Mouse (Mus musculus) heart, postnatal 4 days (tissue): Measurements from ENCODE around the gene Lrrk1. TPM values are rescaled to one million over a fixed set of nuclear protein-coding genes. Genes with fewer than 3 reads are reported as not detected.
A peak's percentile ranks its signal among the peaks of the same experiment; 100 is the strongest.
"Not testable (repeated sequence)": the region's sequence is repeated elsewhere in the genome, so short reads cannot be mapped to it uniquely, and the experiment has no call there.

ENCODE experiments used
- DNase-seq: peaks from one replicate; pipeline ENCODE4 v3.0.0; 2021
- total RNA-seq, 2 experiments: library from RNA; stranded (reverse); gene quantifications; 2 replicates each; pipeline ENCODE4 v1.2.3; 2021

The Lrrk1 gene
- total RNA-seq, 2 experiments from 2014 or later, result 11.9 to 14.0 TPM

- no peak for DNase-seq
Measured at GRCm38 (mm10) chr7:66222621-66223091, 165.5 kb downstream of the Lrrk1 start.

DNA sequence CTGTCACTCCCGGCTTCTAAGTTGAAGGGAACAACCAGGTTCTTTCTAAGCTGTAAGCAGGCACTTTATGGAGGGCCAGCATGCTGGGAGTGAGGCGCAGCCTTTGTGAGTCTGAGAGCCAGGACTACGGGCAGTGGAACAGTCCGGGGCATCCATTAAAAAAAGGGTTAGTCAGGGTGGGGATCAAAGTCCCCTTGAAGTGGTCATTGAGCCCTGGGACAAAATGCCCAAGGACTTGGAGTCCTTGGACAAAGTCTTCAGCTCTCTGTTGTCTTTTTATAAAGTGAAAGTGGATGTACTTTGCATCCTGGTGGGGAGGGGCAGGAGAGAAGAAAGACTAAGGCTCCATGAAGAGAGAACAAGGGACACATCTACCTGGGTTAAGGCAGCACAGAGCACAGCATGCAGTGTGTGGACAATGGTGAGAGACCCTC is 168.3 kb downstream of the Lrrk1 start:
- no peak for DNase-seq

- DNase-seq, result no peak
Measured at GRCm38 (mm10) chr7:66219028-66219793, 168.9 kb downstream of the Lrrk1 start.

DNA sequence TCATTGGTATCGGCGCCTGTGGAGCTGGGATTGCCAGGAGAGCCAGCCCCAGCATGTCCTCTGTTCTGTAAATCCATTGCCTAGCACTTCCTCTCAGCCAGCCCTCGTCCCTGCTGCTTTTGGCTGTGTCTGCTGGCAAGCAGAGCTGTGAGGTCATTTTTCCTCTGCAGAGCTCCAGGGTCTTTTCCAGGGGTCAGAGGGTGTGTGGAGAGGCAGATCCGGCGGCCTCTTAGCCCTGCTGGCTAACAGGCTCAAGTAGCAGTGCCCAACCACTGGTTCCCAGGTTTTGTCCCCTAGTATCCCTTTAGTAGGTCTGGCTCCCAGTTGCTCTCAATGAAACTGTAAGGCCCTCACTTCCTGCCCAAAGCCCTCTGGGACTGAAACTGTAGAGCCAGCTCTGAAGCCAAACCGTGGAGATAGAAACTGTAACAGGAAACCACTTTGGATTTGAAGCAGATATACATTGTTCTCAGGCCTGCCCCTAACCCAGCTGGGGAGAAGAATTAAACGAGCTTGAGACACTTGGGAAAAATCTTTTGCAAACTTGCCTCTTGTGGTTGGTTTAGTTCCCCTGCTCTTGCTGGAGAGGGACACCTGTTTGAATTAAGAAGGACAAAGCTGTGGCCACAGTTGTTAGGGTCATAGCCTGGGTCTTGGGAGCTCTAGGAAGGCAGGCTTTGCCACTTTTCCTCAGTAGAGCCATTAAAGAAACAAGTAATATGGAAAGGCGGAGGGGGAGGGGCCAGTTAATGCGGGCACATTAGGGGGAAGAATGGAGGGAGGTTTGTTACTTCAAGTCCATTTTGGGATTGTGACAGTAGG is 169.7 kb downstream of the Lrrk1 start:
- DNase-seq, result peak; percentile 80

- peak; percentile 46 for DNase-seq
Measured at GRCm38 (mm10) chr7:66217531-66218094, 170.5 kb downstream of the Lrrk1 start.

GRCm38 (mm10) chr7:66217011-66217410 is 171.1 kb downstream of the Lrrk1 start:
- DNase-seq, result no peak

DNA sequence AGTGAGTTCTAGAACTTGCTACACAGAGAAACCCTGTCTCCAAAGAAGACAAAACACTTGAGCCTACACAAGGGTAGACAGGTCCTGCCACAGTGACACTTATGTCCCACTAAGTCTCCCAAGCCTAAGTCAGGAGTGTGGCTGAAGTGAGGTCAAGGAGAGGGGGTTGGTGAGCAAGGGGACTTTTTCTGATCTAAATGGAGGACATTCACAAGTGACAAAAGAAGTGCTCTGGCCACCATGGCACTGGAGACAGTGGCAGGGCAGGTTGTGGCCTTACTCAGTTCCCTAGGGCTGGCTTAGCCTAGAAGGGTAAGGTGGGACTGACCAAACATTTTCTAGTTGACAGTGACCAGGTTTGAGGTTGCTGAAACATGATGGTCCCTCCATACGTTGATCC is 172.2 kb downstream of the Lrrk1 start:
- DNase-seq, result no peak

DNA sequence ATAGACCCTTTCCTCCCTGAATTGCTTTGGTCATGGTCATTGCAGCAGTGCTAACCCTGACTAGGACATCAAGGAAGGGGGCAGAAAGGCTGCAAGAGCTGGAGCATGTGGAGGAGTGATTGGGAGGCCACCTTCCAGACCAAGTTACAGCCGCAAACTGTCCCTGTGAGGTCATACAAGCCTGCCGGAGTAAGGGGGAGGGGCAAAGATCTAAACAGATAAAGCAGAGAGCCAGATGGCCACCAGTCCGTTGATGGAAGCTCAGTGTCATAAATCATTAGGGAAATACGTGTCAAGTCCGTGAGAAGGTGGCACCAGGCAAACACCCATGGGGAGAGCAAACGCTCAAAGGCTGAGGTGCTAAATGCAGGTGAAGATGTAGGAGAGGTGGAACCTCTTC is 173.7 kb downstream of the Lrrk1 start:
- no peak for DNase-seq

DNA sequence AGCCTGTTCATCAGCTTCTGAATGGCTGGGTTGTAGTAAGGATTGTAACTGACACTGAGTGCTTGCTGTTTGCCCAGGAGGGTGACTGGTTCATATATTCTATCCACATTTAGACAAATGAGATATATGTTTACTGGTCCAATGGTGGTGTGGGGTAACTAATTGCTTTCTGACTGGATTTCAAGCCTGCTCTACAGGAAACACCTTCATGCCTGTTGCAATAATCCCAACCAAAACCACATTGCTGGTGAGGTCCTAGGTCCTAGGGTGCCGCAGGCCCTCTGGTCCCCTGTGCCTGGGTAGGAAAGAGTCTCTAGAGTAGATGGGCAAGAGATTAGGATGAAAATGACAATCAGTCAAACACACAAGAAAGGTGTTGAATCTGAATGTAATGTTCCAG is 175.3 kb downstream of the Lrrk1 start:
- no peak for DNase-seq

- DNase-seq, result no peak
Measured at GRCm38 (mm10) chr7:66209920-66210319, 178.2 kb downstream of the Lrrk1 start.

DNA sequence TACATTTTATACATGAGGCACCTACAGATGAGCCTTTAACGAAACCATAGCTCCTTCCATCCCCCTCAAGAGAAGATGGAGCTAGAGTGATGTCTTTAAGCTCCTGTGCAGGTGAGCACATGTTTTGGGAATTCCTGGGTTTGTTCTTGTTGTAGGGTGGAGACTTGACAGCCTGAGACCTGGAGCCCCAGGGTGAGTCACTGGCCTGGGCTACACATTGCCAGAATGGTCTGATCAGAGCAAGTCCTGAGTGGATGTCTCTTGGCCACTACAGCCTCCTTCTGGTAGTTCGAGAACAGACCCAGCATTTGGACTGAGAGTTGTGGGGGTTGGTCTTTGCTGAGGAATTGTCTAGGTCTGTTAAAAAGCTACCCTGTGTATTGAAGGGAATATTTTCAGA is 186.5 kb downstream of the Lrrk1 start:
- no peak for DNase-seq

DNA sequence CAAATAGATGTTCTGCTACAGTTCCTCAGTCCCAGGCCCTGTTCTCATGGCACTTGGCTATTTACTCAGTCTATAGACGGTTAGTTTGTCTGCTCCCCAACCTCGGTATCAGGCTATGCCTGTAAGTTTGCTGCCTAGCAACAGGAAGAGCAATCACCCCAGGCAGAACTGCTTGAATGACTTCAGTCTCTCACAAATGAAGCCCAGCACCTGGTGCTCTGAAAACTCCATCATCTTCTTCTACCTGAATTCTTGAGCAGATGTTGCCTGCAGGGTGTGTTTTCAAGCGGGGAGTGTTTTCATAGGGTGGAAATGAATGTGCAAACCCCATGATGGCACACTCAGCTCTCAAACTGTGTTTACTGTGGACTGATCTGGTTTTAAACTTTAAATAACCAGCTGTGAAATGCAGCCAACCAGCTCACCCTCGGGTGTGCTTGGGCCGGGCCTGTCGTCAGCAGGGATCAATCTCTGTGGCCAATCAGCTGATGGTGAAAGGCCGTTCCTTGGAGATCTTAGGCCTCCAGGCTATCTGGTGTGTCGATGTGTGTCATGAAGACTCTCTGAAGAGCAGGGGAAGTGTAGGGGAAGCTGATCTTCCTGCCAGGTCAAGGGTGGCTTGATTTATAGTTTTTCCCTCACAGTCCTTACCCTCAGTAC is 187.2 kb downstream of the Lrrk1 start:
- DNase-seq, result no peak

- no peak for DNase-seq
Measured at GRCm38 (mm10) chr7:66200383-66200782, 187.8 kb downstream of the Lrrk1 start.

GRCm38 (mm10) chr7:66199391-66199831 is 188.7 kb downstream of the Lrrk1 start:
- DNase-seq, result peak; percentile 49

DNA sequence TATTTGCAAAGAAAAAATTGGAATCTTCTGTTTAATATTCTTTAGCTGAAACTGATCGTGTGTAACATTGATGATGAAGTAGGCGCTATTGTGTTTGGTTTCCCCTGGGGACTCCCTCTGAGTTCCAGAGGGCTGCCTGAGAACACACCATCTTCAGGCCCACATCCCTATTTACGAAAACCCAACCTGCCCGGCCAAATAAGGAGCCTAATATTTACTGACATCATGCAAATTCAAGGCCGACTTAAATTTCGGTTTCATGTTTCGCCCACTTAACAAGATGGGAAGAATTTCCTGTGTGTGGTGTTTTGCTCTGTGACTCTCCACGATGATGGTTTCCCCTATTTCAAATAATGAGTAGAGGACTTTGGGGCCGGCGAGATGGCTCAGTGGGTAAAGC is 189.7 kb downstream of the Lrrk1 start:
- no peak for DNase-seq

- DNase-seq, result peak; percentile 75
Measured at GRCm38 (mm10) chr7:66196609-66197445, 191.3 kb downstream of the Lrrk1 start.

DNA sequence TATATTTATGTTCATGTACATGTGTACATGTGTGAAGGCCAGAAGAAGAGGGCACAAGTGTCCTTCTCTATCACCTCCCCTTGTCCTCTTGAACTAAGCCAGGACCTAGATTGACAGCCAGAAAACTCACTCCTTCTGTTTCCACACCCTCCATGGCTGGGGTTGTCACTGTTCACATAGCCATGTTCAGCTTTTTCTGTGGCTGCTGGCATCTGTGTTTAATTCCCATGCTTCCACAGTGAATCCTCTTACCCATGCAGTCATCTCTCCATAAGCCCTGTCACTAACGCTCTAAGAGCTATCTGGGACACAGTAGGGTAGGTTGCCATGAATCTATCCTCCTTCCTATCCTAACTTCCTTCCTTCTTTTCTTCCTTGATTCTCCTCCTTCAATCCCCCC is 192.3 kb downstream of the Lrrk1 start:
- DNase-seq, result no peak

DNA sequence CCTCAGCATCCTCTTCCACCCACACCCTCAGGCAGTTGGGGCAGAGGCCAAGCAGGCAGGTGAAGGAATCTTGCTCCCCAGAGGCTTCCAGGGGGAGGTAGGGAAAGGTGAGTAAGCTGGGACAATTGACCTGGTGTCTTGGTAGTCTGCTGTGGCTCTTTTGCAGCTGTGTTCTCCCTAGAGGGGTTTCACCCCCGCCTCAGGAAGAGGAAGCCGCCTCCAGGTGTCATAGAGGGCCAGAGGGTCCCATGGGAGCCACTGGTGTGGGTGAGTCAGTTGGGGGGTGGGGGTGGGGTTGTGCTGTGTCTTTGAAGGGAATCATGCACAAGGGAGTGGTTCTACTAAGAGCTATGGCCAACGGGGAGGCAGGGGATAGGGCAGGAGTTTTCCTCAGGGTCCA is 193.6 kb downstream of the Lrrk1 start:
- DNase-seq, result no peak

GRCm38 (mm10) chr7:66190385-66190784 is 197.8 kb downstream of the Lrrk1 start:
- DNase-seq, result not testable (repeated sequence)

GRCm38 (mm10) chr7:66187581-66188231 is 200.4 kb downstream of the Lrrk1 start:
- DNase-seq, result peak; percentile 56

DNA sequence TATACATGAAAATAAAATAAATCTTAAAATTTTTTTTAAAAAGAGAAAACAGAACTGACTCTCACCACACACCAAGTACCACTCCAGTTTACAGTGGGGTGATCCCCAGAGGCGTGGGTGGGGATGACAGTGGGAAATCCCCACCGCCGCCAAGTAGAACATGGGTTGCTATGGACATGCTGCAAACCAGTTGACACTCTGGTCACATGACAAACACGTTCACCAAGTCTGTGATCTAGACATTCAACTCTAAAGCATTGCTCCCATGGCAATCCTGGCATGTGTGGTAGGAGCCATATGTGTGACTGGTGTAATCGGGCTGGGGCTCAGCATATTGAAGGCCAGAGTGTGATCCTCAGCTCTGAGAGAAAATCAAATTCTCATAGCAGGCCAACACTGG is 202.8 kb downstream of the Lrrk1 start:
- no peak for DNase-seq
